Mouse (Mus musculus) midbrain, embryonic 12.5 days (tissue): ENCODE results near the gene Cbx6. TPM values are rescaled to one million over a fixed set of nuclear protein-coding genes. Genes with fewer than 3 reads are reported as not detected.

Experiments used
- ATAC-seq: fragments of 200-750 bp; cut with Nextera tagmentation; 2 replicates; pipeline ENCODE4 v1.8.0; 2017; ENCODE audit warnings: low read depth, moderate TSS enrichment, moderate library complexity; ENCODE audit not compliant: low FRiP score
- H3K27ac ChIP-seq: fragments of 300-500 bp; sonication (generic); replicated peaks from 2 replicates; pipeline ENCODE4 v1.5.1; 2016; ENCODE audit warnings: mild to moderate bottlenecking
- H3K27me3 ChIP-seq: fragments of 300-500 bp; sonication (generic); 2 replicates; pipeline ENCODE4 v1.6.1; 2016; ENCODE audit warnings: mild to moderate bottlenecking
- H3K36me3 ChIP-seq: fragments of 300-500 bp; sonication (generic); 2 replicates; pipeline ENCODE4 v1.6.1; 2016
- H3K4me1 ChIP-seq: fragments of 300-500 bp; sonication (generic); 2 replicates; pipeline ENCODE4 v1.6.1; 2016
- H3K4me2 ChIP-seq: fragments of 300-500 bp; sonication (generic); replicated peaks from 2 replicates; pipeline ENCODE4 v1.6.1; 2016; ENCODE audit warnings: mild to moderate bottlenecking, moderate library complexity
- H3K4me3 ChIP-seq: fragments of 300-500 bp; sonication (generic); 2 replicates; pipeline ENCODE4 v1.5.1; 2016; ENCODE audit warnings: mild to moderate bottlenecking
- H3K9ac ChIP-seq: fragments of 300-500 bp; sonication (generic); replicated peaks from 2 replicates; pipeline ENCODE4 v1.6.1; 2016; ENCODE audit warnings: mild to moderate bottlenecking, moderate library complexity
- H3K9me3 ChIP-seq: fragments of 300-500 bp; sonication (generic); 2 replicates; pipeline ENCODE4 v1.6.1; 2016; ENCODE audit warnings: mild to moderate bottlenecking
- WGBS: fragments of 180-500 bp; shearing (Covaris S2); methylation state at CpG from one replicate; pipeline ENCODE4 v1.1.7; 2016; 5-methylcytosine and 5-hydroxymethylcytosine counted together
- polyA plus RNA-seq: library from polyadenylated mRNA; unstranded; fragments of >200 nt; fragmentation: Nextera tagmentation; extraction: Ambion mirVana; gene quantifications from 2 replicates; pipeline ENCODE4 v1.2.1, GENCODE M21; 2016

Gene Cbx6
- polyA plus RNA-seq, 1 experiment from 2014 or later: 45.7 TPM

DNA sequence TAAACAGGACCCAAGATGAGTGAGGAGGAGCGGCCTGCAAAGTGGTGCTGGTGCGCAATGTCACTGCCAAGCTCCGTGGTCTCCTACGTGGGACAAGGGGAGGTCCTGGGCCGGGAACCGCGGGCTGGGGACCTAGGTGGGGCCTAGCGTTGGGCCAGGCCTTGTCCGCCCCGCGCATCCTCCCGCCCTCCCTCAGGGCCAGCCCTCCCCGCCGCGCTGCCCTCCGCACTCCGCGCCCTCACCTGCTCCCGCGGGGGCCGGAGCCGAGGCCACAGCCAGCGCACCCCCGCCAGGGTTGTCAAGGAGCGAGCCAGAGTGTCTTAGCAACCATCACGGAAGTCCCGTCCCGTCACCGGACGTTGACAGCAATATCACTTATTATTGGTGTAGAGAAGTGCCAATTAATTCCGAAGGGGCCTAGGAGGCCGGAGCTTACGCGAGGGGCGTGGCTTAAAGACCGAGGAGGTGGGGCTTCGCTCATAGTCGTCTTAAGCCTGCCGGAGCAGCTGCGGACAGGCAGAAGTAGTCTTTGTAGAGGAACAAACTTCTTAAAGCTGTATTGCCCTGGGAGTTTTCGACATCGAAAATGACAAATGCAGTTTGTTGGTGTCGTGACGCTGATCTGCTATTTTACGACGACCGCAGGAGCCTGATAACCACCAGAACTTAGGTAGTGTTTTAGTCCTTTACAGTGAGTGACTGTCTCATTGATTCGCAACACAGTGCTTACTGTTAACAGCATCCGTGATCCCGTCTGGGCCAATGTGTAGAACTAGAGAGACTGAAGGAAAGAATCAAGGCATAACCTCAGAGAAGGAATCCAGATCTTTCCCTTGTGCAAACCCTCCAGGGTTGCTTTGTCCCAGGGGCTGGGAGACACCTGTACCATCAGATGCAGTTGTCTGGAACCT is 60.1 kb downstream of the Cbx6 start:
- WGBS: under 1% methylated on average over 50 of the region's 50 CpGs
- Histone ChIP-seq H3K36me3 (0 out of 2 replicates have a peak, but pooled peaks cover 6% of the 10 kb centered on the region), H3K27me3 (peaks cover 5% of the 10 kb centered on the region; the same call in 1 of the 2 replicates), H3K4me1 (peaks cover 28% of the 10 kb centered on the region), H3K4me2 (peak overlapping the region; percentile 85), H3K4me3 (peak overlapping the region; percentile 87), H3K9ac (peak overlapping the region; percentile 83), H3K27ac (peak overlapping the region; percentile 68), H3K9me3 (no peaks in the 10 kb centered on the region)
- ATAC-seq: peak; percentile 98

Other genes with a start within 250 kb of the Cbx6 start
- 1.1 and 1.4 TPM in 2 replicates for gene Dmc1, start 229.6 kb downstream of the Cbx6 start, polyA plus RNA-seq
- gene Fam227a, start 175.7 kb downstream of the Cbx6 start, polyA plus RNA-seq: 4.6 and 5.4 TPM in 2 replicates
- gene Cby1, start 175.5 kb downstream of the Cbx6 start, polyA plus RNA-seq: 79.7 and 82.0 TPM in 2 replicates
- 252 and 269 TPM in 2 replicates for gene Tomm22, start 163.8 kb downstream of the Cbx6 start, polyA plus RNA-seq
- 24.8 and 27.5 TPM in 2 replicates for gene Josd1, start 146.8 kb downstream of the Cbx6 start, polyA plus RNA-seq
- 44.8 and 51.0 TPM in 2 replicates for gene Gtpbp1, start 143.8 kb downstream of the Cbx6 start, polyA plus RNA-seq
- 8.0 and 8.7 TPM in 2 replicates for gene Sun2, start 92.2 kb downstream of the Cbx6 start, polyA plus RNA-seq
- gene Dnal4, start 56.8 kb downstream of the Cbx6 start, polyA plus RNA-seq: 72.4 and 77.9 TPM in 2 replicates
- 8.7 and 11.7 TPM in 2 replicates for gene Nptxr, start 29.9 kb downstream of the Cbx6 start, polyA plus RNA-seq
- 0.45 TPM in 1 of 2 replicates, not detected in the other for gene Npcd, start 451 bp downstream of the Cbx6 start, polyA plus RNA-seq
- gene Apobec3, start 57.0 kb upstream of the Cbx6 start, polyA plus RNA-seq: 5.1 and 6.9 TPM in 2 replicates
- gene Cbx7, start 136.4 kb upstream of the Cbx6 start, polyA plus RNA-seq: 4.2 and 5.6 TPM in 2 replicates
- 2.4 and 2.7 TPM in 2 replicates for gene Pdgfb, start 180.3 kb upstream of the Cbx6 start, polyA plus RNA-seq